Mouse (Mus musculus) right cerebral cortex, postnatal 10 days (tissue): ENCODE measurements at regions not wholly inside any gene's neighbourhood (a gene's known extent, or its start where the extent isn't known, plus 50 kb on each side); places are given as distances from the start of the nearest gene placed in this dataset.
A peak's percentile ranks its signal among the peaks of the same experiment; 100 is the strongest.

Experiments used
- DNase-seq, 2 experiments: peaks; one replicate each; pipeline ENCODE4 v3.0.0; 2021; ENCODE audit warnings: low spot score in 2 of 2

DNA sequence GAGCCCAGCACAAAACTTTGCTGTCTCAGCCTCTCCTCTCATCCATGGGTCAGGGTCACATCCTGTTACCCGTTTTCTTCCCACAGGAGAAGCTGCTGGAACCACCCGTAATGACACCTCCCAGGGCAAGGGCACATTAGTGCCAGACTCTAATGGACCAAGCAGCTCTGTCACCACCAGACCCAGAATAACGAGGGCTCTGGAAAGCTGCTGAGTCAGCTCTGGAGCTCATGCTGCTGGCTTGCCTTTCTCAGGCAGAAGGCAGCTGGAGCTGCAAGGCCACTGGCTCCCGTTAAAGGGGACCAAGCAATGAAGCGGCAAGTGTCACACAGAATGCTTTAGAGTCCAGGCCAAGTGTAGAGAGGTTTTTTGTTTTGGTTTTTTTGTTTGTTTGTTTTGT lies 268.9 kb downstream of the Ptpru start:
- DNase-seq: peak in 1 of 2 experiments; percentile 35

- DNase-seq: peak in 1 of 2 experiments; percentile 29
Measured at GRCm38 (mm10) chr4:131577571-131577970, 260.5 kb downstream of the Ptpru start.

GRCm38 (mm10) chr4:131585946-131586345 lies 252.1 kb downstream of the Ptpru start:
- no peak for DNase-seq

DNA sequence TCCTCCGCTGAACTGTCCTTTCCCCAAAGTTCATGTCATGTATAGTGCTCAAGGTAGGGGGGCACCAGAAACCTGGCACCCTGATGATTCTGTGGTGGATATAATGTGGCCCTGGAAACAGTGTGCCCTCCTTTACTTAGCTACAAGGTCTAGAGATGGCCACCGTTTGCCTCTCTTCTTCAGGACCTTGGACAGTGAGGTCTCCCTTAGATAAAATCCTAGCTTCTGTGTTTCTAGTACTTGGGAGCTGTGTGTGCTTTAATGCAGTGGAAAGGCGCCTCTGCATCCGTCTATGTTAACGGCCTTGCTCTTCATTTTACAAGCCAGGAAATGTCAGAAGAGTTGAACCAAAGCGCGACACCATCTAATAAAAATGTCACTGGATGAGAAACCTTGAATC lies 250.6 kb downstream of the Ptpru start:
- no peak for DNase-seq

GRCm38 (mm10) chr4:131590136-131590535 lies 248.0 kb downstream of the Ptpru start:
- DNase-seq: no peak

DNA sequence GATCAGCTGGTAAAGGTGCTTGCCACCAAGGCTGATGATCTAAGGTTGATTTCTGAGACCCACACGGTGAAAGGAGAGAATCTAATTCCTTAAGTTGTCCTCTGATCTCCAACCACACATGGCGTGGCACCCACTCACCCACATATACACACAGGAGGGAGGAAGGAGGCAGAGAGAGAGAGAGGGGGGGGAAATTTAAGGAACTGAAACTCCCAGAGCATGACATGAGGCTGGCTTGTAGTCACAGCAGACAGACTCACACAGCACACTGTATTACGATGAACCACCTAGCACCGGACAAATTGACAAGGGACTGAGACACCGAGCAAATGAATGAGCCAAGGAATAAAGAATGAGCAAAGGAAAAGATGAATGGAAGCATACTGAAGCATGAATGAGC lies 246.6 kb downstream of the Ptpru start:
- no peak for DNase-seq

- DNase-seq: peak in 1 of 2 experiments; percentile 54
Measured at GRCm38 (mm10) chr4:131597996-131598395, 240.1 kb downstream of the Ptpru start.

DNA sequence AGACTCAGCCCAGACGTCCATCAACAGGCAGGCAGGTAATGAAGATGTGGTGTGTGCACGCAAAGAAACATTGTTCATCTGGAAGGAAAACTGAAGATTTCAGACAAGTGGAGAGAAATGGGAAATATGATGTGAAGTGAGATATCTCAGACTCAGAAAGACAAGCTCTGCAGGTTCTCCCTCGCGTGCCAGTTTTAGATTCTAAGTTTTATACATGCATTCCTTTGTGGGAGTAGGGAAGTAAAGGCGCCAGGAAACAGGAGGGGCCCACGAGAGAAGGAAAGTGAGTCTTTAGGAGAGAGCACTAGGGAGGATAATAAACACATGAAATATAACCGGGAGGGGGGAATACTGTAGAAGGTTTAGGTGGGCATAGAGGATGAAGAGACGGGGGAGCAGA lies 223.7 kb downstream of the Ptpru start:
- DNase-seq: no peak

DNA sequence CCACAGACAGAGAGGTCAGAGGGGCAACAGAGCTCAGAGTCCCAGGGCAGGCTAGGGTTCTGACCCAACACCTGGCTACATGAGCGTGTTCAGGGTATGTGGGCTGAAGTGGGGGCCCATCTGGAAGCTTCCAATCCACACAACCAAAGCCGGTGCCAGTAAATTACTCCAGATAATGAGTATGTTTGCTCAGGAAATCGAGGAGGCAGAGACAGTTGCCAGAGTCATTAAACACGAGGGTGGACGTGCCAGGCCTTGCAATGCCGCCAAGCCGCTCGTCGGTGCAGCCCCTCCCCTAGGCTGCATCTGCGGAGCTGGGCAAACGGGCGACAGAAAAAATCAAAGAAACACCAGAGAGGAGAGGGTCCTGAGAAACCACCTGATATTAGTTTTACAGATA lies 222.5 kb downstream of the Ptpru start:
- peak; percentile 69 to 74 for DNase-seq

- no peak for DNase-seq
Measured at GRCm38 (mm10) chr4:131638105-131638504, 200.0 kb downstream of the Ptpru start.

- no peak for DNase-seq
Measured at GRCm38 (mm10) chr4:131656034-131656433, 182.1 kb downstream of the Ptpru start.

GRCm38 (mm10) chr4:131657922-131658321 lies 180.2 kb downstream of the Ptpru start:
- no peak for DNase-seq

DNA sequence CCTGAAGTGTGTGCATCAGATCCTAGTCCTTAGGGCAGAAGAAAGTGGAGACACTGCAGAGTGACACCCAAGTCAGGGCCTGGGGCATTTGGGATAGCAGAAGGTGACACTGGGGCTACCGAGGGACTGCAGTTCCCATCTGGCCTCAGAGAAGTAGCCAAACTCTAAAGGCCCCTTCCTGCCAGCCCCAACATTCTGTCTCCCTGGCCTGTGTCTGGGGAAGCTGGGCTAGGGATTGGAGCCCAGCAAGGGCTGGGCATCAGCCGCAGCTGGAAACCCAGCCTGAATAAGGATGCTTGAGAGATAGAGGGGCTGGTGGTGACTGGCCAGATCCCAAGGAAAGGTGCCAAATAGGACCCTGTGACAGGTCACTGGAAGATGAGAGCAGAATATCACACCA lies 177.2 kb downstream of the Ptpru start:
- no peak for DNase-seq

GRCm38 (mm10) chr4:131671784-131672515 lies 166.1 kb downstream of the Ptpru start:
- no peak for DNase-seq

DNA sequence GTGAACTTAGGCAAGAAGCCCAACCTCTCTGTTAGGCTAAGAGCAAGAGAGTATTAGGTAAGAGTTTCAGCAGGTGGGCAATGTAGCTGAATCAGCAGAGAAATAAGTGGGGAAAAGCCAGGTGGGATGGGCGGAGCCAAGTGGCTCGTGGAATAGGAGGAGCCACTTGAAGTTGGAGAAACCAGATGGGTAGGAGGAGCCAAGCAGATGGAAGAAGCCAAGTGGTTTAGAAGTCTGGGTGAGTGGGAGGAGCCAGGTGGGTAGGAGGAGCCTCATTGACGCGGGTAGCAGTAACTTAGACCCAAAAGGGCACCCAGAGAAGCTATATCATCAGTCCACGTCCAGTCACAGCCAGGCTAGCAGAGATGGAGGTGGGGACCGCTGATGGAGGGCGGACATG lies 160.1 kb downstream of the Ptpru start:
- DNase-seq: no peak

GRCm38 (mm10) chr4:131683176-131683575 lies 154.9 kb downstream of the Ptpru start:
- no peak for DNase-seq

DNA sequence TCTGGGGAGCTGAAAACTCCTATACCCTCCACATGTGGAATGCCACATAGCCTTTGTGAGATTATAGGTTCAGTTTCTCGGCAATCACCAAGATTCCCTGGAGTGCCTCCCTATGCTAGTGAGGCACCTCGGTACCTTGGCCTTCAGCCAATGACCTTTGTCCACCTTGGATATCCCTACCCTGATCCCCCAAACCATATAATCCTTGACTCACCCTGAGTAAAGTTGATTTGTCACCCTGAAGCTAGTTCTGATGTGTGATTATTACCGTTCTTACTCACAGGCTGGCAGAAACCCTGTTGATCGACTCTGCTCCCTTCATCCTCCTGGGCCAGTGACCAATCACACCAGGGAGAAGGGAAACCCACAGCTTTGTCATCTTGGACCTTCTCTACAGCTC lies 152.5 kb downstream of the Ptpru start:
- no peak for DNase-seq

DNA sequence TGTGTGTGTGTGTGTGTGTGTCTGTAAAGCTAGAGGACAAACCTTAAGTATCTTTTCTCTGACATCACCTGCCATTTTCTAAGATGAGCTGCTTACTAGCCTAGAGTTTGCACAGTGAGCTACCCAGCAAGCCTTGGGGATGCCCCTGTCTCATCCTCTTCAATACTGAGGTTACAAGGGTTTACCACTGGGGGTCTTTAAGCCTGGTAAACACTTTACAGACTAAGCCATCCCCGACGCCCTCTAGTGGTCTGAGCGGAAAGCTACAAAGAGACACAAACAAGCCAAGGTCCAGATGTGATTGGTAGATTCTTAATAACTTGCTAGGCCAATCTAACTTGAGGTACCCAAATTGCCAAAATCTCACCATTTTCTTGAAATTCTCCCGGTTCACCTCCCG lies 143.9 kb downstream of the Ptpru start:
- no peak for DNase-seq

- DNase-seq: peak; percentile 36 to 38
Measured at GRCm38 (mm10) chr4:131695941-131696912, 141.9 kb downstream of the Ptpru start.
